In genomic region chr13:47948098-47948865, GRCm38 (mm10) we compare ENCODE assay signal across 12 mouse cellular contexts.
DNase-seq lines count a peak whose midpoint lies in the region; ATAC-seq and TF ChIP-seq lines count a peak whose summit lies in the region.
"Had no signal": no experiment of that assay in that cellular context is flagged by ENCODE, and none has a peak within 500 bp of the region (broad histone marks: within the 10 kb centered on the region; RNA-seq: fewer than 3 reads in every experiment).

No protein-coding gene starts in this region.

- H3K4me3 ChIP-seq in kidney, postnatal 0 days (replicated peaks; ENCODE audit: low read depth, low read length), result no peak overlapping the region
- no peak overlapping the region for H3K4me3 ChIP-seq in midbrain, embryonic 12.5 days
- H3K4me3 ChIP-seq in midbrain, embryonic 10.5 days, result no peak overlapping the region
- H3K4me3 ChIP-seq in midbrain, embryonic 15.5 days, result no peak overlapping the region

- H3K9ac ChIP-seq in kidney, postnatal 0 days (ENCODE audit: low read depth, low read length), result no peak overlapping the region
- H3K9ac ChIP-seq in midbrain, embryonic 12.5 days (replicated peaks), result no peak overlapping the region
- H3K9ac ChIP-seq in midbrain, embryonic 15.5 days, result no peak overlapping the region
- H3K9ac ChIP-seq: liver, postnatal 0 days had no signal

- no peak for ATAC-seq in kidney, postnatal 0 days (replicated peaks; ENCODE audit: low FRiP score, low read depth)
- ATAC-seq in midbrain, embryonic 12.5 days (ENCODE audit: low FRiP score, low read depth), result no peak
- peak; percentile 82 for ATAC-seq in midbrain, embryonic 15.5 days (replicated peaks)
- ATAC-seq in frontal cortex, adult (ENCODE audit: low TSS enrichment), result no peak
- ATAC-seq: liver, postnatal 0 days had no signal

- H3K9me3 ChIP-seq in kidney, postnatal 0 days (replicated peaks; ENCODE audit: low read length), result no peaks in the 10 kb centered on the region
- no peaks in the 10 kb centered on the region for H3K9me3 ChIP-seq in midbrain, embryonic 12.5 days
- no peaks in the 10 kb centered on the region for H3K9me3 ChIP-seq in midbrain, embryonic 10.5 days (replicated peaks)
- H3K9me3 ChIP-seq in midbrain, embryonic 15.5 days, result no peaks in the 10 kb centered on the region

- no peaks in the 10 kb centered on the region for H3K27me3 ChIP-seq in kidney, postnatal 0 days (ENCODE audit: insufficient read depth, low read length)
- no peaks in the 10 kb centered on the region for H3K27me3 ChIP-seq in midbrain, embryonic 12.5 days
- H3K27me3 ChIP-seq in midbrain, embryonic 10.5 days (ENCODE audit: low read depth, poor library complexity, severe bottlenecking), result peaks cover 6% of the 10 kb centered on the region; the same call in 1 of the 2 replicates
- no peaks in the 10 kb centered on the region for H3K27me3 ChIP-seq in midbrain, embryonic 15.5 days (replicated peaks)

- no peaks in the 10 kb centered on the region for H3K36me3 ChIP-seq in kidney, postnatal 0 days (ENCODE audit: insufficient read depth, low read length)
- H3K36me3 ChIP-seq in midbrain, embryonic 12.5 days, result no peaks in the 10 kb centered on the region
- H3K36me3 ChIP-seq in midbrain, embryonic 10.5 days, result no peaks in the 10 kb centered on the region
- no peaks in the 10 kb centered on the region for H3K36me3 ChIP-seq in midbrain, embryonic 15.5 days (replicated peaks)

- no peak overlapping the region for H3K27ac ChIP-seq in kidney, postnatal 0 days
- H3K27ac ChIP-seq in midbrain, embryonic 12.5 days (replicated peaks), result peak overlapping the region; percentile 47; the same call in 1 of the 2 replicates
- H3K27ac ChIP-seq in midbrain, embryonic 10.5 days (replicated peaks), result no peak overlapping the region
- peak overlapping the region; percentile 77 for H3K27ac ChIP-seq in midbrain, embryonic 15.5 days

- H3K4me1 ChIP-seq in kidney, postnatal 0 days (replicated peaks; ENCODE audit: insufficient read depth, low read length), result no peaks in the 10 kb centered on the region
- peaks cover 24% of the 10 kb centered on the region for H3K4me1 ChIP-seq in midbrain, embryonic 12.5 days
- peaks cover 21% of the 10 kb centered on the region for H3K4me1 ChIP-seq in midbrain, embryonic 10.5 days
- H3K4me1 ChIP-seq in midbrain, embryonic 15.5 days, result peaks cover 37% of the 10 kb centered on the region

- no peak for TF ChIP-seq CTCF in kidney, postnatal 0 days (IDR thresholded peaks at IDR 0.05; ENCODE audit: low read depth)

- 78% methylated on average over 10 of the region's 10 CpGs for WGBS in kidney, postnatal 0 days
- 76% methylated on average over 10 of the region's 10 CpGs for WGBS in midbrain, embryonic 12.5 days
- WGBS in midbrain, embryonic 10.5 days, result 89% methylated on average over 10 of the region's 10 CpGs
- 40% methylated on average over 10 of the region's 10 CpGs for WGBS in midbrain, embryonic 15.5 days

- no peak overlapping the region for H3K4me2 ChIP-seq in kidney, postnatal 0 days (ENCODE audit: low read length)
- H3K4me2 ChIP-seq in midbrain, embryonic 12.5 days (replicated peaks), result no peak overlapping the region
- no peak overlapping the region for H3K4me2 ChIP-seq in midbrain, embryonic 15.5 days
- H3K4me2 ChIP-seq: heart, embryonic 11.5 days had no signal

- DNase-seq in kidney, postnatal 0 days (ENCODE audit: low spot score), result peak; percentile 57
- no peak for DNase-seq in kidney, adult 8-10 months
- no peak for DNase-seq in midbrain, embryonic 10.5 days (ENCODE audit: low spot score)
- DNase-seq in cerebellum, postnatal 36 days, result peak; percentile 13 to 39
- DNase-seq in urinary bladder, adult 2 months (ENCODE audit: low spot score), result no peak
- DNase-seq: adrenal gland, postnatal 10 days; liver, postnatal 0 days; spleen, adult 18-20 months had no signal

Comparison
In these comparisons a context has a peak if more than half of its experiments do, and no peak if none do; other contexts are left out.
1. DNase-seq: peak in kidney, postnatal 0 days (single experiment) and cerebellum, postnatal 36 days (2 of 2); none in kidney, adult 8-10 months (0 of 2), midbrain, embryonic 10.5 days (single experiment) and urinary bladder, adult 2 months (single experiment).
2. H3K27ac ChIP-seq: peak in midbrain, embryonic 12.5 days (single experiment) and midbrain, embryonic 15.5 days (single experiment); none in kidney, postnatal 0 days (single experiment) and midbrain, embryonic 10.5 days (single experiment).